Mouse (Mus musculus) embryonic facial prominence, embryonic 12.5 days (tissue): ENCODE measurements around the gene B230217C12Rik. TPM values are rescaled to one million over a fixed set of nuclear protein-coding genes. Genes with fewer than 3 reads are reported as not detected.
"Not testable (repeated sequence)": the region's sequence is repeated elsewhere in the genome, so short reads cannot be mapped to it uniquely, and the experiment has no call there.

Source experiments
- ATAC-seq: fragments of 200-750 bp; cut with Nextera tagmentation; 2 replicates; pipeline ENCODE4 v1.8.0; 2017; ENCODE audit not compliant: insufficient number of reproducible peaks, insufficient read depth, low FRiP score, low TSS enrichment
- H3K27ac ChIP-seq: fragments of 300-500 bp; sonication (generic); 2 replicates; pipeline ENCODE4 v1.5.1; 2016; ENCODE audit warnings: mild to moderate bottlenecking
- H3K27me3 ChIP-seq: fragments of 300-500 bp; sonication (generic); 2 replicates; pipeline ENCODE4 v1.6.1; 2016; ENCODE audit warnings: mild to moderate bottlenecking, moderate library complexity
- H3K36me3 ChIP-seq: fragments of 300-500 bp; sonication (generic); 2 replicates; pipeline ENCODE4 v1.6.1; 2016; ENCODE audit warnings: mild to moderate bottlenecking
- H3K4me1 ChIP-seq: fragments of 300-500 bp; sonication (generic); 2 replicates; pipeline ENCODE4 v1.6.1; 2016
- H3K4me2 ChIP-seq: fragments of 300-500 bp; sonication (generic); replicated peaks from 2 replicates; pipeline ENCODE4 v1.6.1; 2016; ENCODE audit warnings: mild to moderate bottlenecking, moderate library complexity
- H3K4me3 ChIP-seq: fragments of 300-500 bp; sonication (generic); 2 replicates; pipeline ENCODE4 v1.5.1; 2016; ENCODE audit warnings: mild to moderate bottlenecking
- H3K9ac ChIP-seq: fragments of 300-500 bp; sonication (generic); 2 replicates; pipeline ENCODE4 v1.6.1; 2016; ENCODE audit warnings: mild to moderate bottlenecking, moderate library complexity
- H3K9me3 ChIP-seq: fragments of 300-500 bp; sonication (generic); 2 replicates; pipeline ENCODE4 v1.6.1; 2016; ENCODE audit warnings: mild to moderate bottlenecking, moderate library complexity
- WGBS: fragments of 180-500 bp; shearing (Covaris S2); methylation state at CpG from one replicate; pipeline ENCODE4 v1.1.7; 2016; 5-methylcytosine and 5-hydroxymethylcytosine counted together
- polyA plus RNA-seq: library from polyadenylated mRNA; unstranded; fragments of >200 nt; fragmentation: Nextera tagmentation; extraction: Ambion mirVana; gene quantifications from 2 replicates; pipeline ENCODE4 v1.2.1, GENCODE M21; 2016

Gene B230217C12Rik
- polyA plus RNA-seq, 1 experiment from 2014 or later = 11.3 TPM

- Histone ChIP-seq H3K4me3 (peak overlapping the region; percentile 45), H3K27me3 (no peaks in the 10 kb centered on the region), H3K4me1 (peaks cover 12% of the 10 kb centered on the region; the same call in 1 of the 2 replicates), H3K9me3 (no peaks in the 10 kb centered on the region), H3K27ac (peak overlapping the region; percentile 92), H3K36me3 (peaks cover 17% of the 10 kb centered on the region), H3K9ac (peak overlapping the region; percentile 67), H3K4me2 (peak overlapping the region; percentile 53)
- ATAC-seq = peak; percentile 88
- under 1% methylated on average over 22 of the region's 22 CpGs for whole genome bisulfite sequencing
Measured at GRCm38 (mm10) chr11:97840991-97841661, 546 bp downstream of the B230217C12Rik start.

GRCm38 (mm10) chr11:97842001-97842400 is 1.4 kb downstream of the B230217C12Rik start:
- H3K4me3 ChIP-seq = peak overlapping the region; percentile 45
- no peaks in the 10 kb centered on the region for H3K27me3 ChIP-seq
- ATAC-seq = no peak
- peaks cover 12% of the 10 kb centered on the region; the same call in 1 of the 2 replicates for H3K4me1 ChIP-seq
- 33% methylated on average over 4 of the region's 4 CpGs for WGBS
- H3K9me3 ChIP-seq = no peaks in the 10 kb centered on the region
- peak overlapping the region; percentile 53 for H3K4me2 ChIP-seq
- H3K36me3 ChIP-seq = peaks cover 8% of the 10 kb centered on the region
- 0 out of 2 replicates have a peak overlapping the region, but pooled peaks have one; percentile 15 for H3K9ac ChIP-seq
- peak overlapping the region; percentile 73 for H3K27ac ChIP-seq

DNA sequence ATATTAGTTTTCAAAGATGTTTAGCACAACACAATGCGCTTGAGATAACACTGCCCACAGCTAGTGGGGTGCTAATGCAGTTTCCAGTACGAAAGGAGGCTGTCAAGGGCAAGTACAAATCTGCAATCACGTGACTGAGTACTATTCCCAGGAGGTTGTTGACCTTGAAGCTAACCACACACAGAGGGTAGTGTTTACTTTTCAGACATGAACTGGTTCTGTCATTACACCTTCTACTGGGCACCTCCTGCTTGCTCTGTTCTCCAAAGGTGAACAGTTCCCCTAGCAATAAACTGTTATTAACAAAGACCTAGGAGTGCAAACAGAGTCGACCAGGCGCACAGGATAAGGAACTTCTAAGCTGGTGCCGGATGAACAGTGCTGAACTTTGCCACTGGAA is 9.8 kb downstream of the B230217C12Rik start:
- Histone ChIP-seq H3K36me3 (no peaks in the 10 kb centered on the region), H3K4me1 (0 out of 2 replicates have a peak, but pooled peaks cover 4% of the 10 kb centered on the region), H3K27me3 (no peaks in the 10 kb centered on the region), H3K9me3 (no peaks in the 10 kb centered on the region), H3K27ac (no peak overlapping the region), H3K9ac (no peak overlapping the region), H3K4me2 (no peak overlapping the region), H3K4me3 (no peak overlapping the region)
- WGBS = 58% methylated on average over 6 of the region's 6 CpGs
- ATAC-seq = no peak

DNA sequence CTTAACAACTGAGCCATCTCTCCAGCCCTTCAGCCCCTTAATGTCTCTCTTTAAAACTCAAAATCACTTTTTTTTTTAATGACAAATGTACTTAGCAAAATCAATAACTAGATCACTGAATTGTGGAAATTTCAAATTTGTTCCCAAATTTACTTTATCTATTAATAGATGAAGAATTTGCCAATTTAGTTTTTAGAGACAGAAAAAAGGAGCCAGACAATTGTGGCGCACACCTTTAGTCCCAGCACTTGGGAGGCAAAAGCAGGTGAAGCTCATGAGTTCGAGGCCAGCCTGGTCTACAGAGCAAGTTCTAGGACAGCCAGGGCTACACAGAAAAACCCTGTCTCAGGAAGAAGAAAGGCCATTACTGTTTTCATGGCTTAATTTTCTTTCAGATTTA is 11.0 kb downstream of the B230217C12Rik start:
- ATAC-seq = no peak
- Histone ChIP-seq H3K27ac (no peak overlapping the region), H3K4me1 (0 out of 2 replicates have a peak, but pooled peaks cover 4% of the 10 kb centered on the region), H3K36me3 (no peaks in the 10 kb centered on the region), H3K9ac (no peak overlapping the region), H3K9me3 (no peaks in the 10 kb centered on the region), H3K4me2 (no peak overlapping the region), H3K4me3 (no peak overlapping the region), H3K27me3 (no peaks in the 10 kb centered on the region)
- WGBS = 85% methylated on average over 2 of the region's 2 CpGs

- Histone ChIP-seq H3K4me2 (no peak overlapping the region), H3K4me3 (no peak overlapping the region), H3K4me1 (0 out of 2 replicates have a peak, but pooled peaks cover 2% of the 10 kb centered on the region), H3K36me3 (no peaks in the 10 kb centered on the region), H3K9me3 (no peaks in the 10 kb centered on the region), H3K27me3 (no peaks in the 10 kb centered on the region), H3K27ac (no peak overlapping the region), H3K9ac (no peak overlapping the region)
- 87% methylated on average over 2 of the region's 2 CpGs for WGBS
- ATAC-seq = no peak
Measured at GRCm38 (mm10) chr11:97855473-97855872, 14.9 kb downstream of the B230217C12Rik start.

GRCm38 (mm10) chr11:97862148-97862547 is 21.6 kb downstream of the B230217C12Rik start:
- H3K27me3 ChIP-seq = no peaks in the 10 kb centered on the region
- H3K36me3 ChIP-seq = no peaks in the 10 kb centered on the region
- no peaks in the 10 kb centered on the region for H3K4me1 ChIP-seq
- H3K27ac ChIP-seq = no peak overlapping the region
- no peak overlapping the region for H3K9ac ChIP-seq
- WGBS = 77% methylated on average over 2 of the region's 2 CpGs
- ATAC-seq = no peak
- no peak overlapping the region for H3K4me2 ChIP-seq
- H3K9me3 ChIP-seq = no peaks in the 10 kb centered on the region
- no peak overlapping the region for H3K4me3 ChIP-seq

DNA sequence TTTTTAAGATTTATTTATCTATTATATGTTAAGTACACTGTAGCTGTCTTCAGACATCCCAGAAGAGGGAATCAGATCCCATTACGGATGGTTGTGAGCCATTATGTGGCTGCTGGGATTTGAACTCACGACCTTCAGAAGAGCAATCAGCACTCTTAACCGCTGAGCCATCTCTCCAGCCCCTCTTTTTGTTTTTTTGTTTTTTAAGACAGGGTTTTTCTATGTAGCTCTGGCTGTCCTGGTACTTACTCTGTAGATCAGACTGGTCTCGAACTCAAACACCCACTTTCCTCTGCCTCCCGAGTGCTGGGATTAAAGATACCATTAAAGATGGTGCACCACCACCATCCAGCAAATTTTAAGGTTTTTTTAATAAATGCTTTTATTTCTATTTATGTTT is 24.8 kb downstream of the B230217C12Rik start:
- Histone ChIP-seq H3K36me3 (no peaks in the 10 kb centered on the region), H3K4me2 (no peak overlapping the region), H3K4me1 (no peaks in the 10 kb centered on the region), H3K9me3 (no peaks in the 10 kb centered on the region), H3K9ac (no peak overlapping the region), H3K4me3 (no peak overlapping the region), H3K27ac (no peak overlapping the region), H3K27me3 (no peaks in the 10 kb centered on the region)
- 86% methylated on average over 5 of the region's 5 CpGs for WGBS
- no peak for ATAC-seq

DNA sequence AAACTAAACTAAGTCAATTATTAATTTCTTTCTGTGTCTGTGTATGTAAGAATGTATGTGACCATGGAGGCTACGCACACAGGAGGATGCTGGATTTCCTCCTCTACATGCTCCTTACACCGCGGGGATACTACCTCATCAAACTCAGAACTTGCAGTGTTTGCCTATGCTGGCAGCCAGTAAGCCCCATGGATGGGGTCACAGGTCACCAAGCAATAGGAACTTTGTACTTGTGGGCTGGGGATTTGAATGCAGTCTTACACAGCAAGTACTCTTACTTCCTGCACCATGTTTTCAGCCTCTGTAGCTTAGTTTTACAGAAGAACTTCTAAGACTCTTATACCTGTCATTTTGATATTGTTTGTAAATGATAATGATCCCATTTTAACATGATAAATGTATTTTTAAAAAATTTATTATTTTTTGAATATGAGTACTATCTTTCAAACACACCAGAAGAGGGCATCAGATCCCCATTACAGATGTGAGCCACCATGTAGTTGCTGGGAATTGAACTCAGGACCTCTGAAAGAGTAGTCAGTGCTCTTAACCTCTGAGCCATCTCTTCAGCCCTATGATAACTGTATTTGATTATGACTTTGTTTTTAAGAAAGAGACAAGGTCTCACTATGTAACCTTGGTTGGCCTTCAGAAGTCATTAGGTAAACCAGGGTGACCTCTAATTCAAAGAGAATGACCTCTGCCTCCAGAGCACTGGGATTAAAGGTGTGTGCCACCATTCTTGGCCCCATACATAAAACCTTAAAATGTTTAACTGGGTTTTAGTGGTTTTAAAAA is 25.7 kb downstream of the B230217C12Rik start:
- H3K4me1 ChIP-seq = no peaks in the 10 kb centered on the region
- no peaks in the 10 kb centered on the region for H3K9me3 ChIP-seq
- no peak overlapping the region for H3K27ac ChIP-seq
- ATAC-seq = no peak
- H3K36me3 ChIP-seq = no peaks in the 10 kb centered on the region
- no peak overlapping the region for H3K4me2 ChIP-seq
- no peak overlapping the region for H3K9ac ChIP-seq
- no peak overlapping the region for H3K4me3 ChIP-seq
- WGBS = 78% methylated on average over 3 of the region's 3 CpGs
- H3K27me3 ChIP-seq = no peaks in the 10 kb centered on the region

GRCm38 (mm10) chr11:97867591-97867990 is 27.0 kb downstream of the B230217C12Rik start:
- 92% methylated on average over 3 of the region's 3 CpGs for WGBS
- H3K9ac ChIP-seq = no peak overlapping the region
- no peak overlapping the region for H3K27ac ChIP-seq
- no peak overlapping the region for H3K4me2 ChIP-seq
- no peaks in the 10 kb centered on the region for H3K36me3 ChIP-seq
- H3K4me3 ChIP-seq = no peak overlapping the region
- no peak for ATAC-seq
- H3K27me3 ChIP-seq = no peaks in the 10 kb centered on the region
- no peaks in the 10 kb centered on the region for H3K4me1 ChIP-seq
- no peaks in the 10 kb centered on the region for H3K9me3 ChIP-seq

DNA sequence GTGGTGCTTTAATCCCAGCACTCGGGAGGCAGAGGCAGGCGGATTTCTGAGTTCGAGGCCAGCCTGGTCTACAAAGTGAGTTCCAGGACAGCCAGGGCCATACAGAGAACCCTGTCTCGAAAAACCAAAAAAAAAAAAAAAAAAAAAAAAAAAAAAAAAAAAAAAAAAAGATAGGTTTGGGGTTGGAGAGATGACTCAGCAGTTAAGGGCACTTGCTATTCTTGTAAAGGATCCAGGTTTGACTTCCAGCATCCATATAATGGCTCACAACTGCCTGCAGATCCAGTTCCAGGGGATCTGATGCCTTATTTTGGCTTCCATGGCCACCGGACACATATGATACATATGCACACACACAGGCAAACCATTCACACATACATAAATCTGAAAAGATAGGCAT is 31.8 kb downstream of the B230217C12Rik start:
- H3K4me1 ChIP-seq, ATAC-seq, H3K4me2 ChIP-seq, H3K9me3 ChIP-seq, H3K36me3 ChIP-seq, H3K27me3 ChIP-seq, H3K27ac ChIP-seq, H3K9ac ChIP-seq, H3K4me3 ChIP-seq: not testable (repeated sequence)
- 88% methylated on average over 5 of the region's 5 CpGs for WGBS

- Histone ChIP-seq H3K4me3 (no peak overlapping the region), H3K27me3 (no peaks in the 10 kb centered on the region), H3K9ac (no peak overlapping the region), H3K4me2 (no peak overlapping the region), H3K9me3 (no peaks in the 10 kb centered on the region), H3K36me3 (no peaks in the 10 kb centered on the region), H3K4me1 (no peaks in the 10 kb centered on the region), H3K27ac (no peak overlapping the region)
- WGBS = 95% methylated on average over 1 of the region's 1 CpGs
- no peak for ATAC-seq
Measured at GRCm38 (mm10) chr11:97874396-97874795, 33.8 kb downstream of the B230217C12Rik start.

- no peak for ATAC-seq
- Histone ChIP-seq H3K4me1 (no peaks in the 10 kb centered on the region), H3K4me2 (no peak overlapping the region), H3K36me3 (no peaks in the 10 kb centered on the region), H3K9ac (no peak overlapping the region), H3K27ac (no peak overlapping the region), H3K4me3 (no peak overlapping the region), H3K9me3 (no peaks in the 10 kb centered on the region), H3K27me3 (no peaks in the 10 kb centered on the region)
- 85% methylated on average over 2 of the region's 2 CpGs for WGBS
Measured at GRCm38 (mm10) chr11:97877341-97877740, 36.8 kb downstream of the B230217C12Rik start.
